ENCODE assay signal across 9 mouse cellular contexts in the genomic region with DNA sequence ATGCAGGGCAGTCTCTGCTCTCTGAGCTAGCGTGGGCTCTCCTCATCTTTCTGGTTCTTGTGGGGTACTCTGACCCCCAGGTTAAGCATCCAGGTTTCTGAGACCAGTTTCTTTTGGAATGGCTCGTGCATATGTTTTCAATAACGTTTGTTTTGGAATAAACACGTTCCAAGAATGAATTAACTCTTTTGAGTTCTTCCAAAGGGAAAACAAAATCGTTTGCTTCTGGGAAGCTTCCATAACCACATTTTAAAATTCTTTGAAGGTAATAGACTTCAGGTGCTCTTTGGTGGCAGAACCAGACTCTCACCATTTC. TPM values are rescaled to one million over a fixed set of nuclear protein-coding genes. Genes with fewer than 3 reads are reported as not detected.
DNase-seq lines count a peak whose midpoint lies in the region; ATAC-seq and TF ChIP-seq lines count a peak whose summit lies in the region.
"Had no signal": no experiment of that assay in that cellular context is flagged by ENCODE, and none has a peak within 500 bp of the region (broad histone marks: within the 10 kb centered on the region; RNA-seq: fewer than 3 reads in every experiment).

No protein-coding gene starts in this region.

- no peaks in the 10 kb centered on the region; the same call in 1 of the 2 replicates for H3K4me1 ChIP-seq in heart, postnatal 0 days (ENCODE audit: control insufficient read depth, insufficient read depth)
- peaks cover 26% of the 10 kb centered on the region for H3K4me1 ChIP-seq in embryonic facial prominence, embryonic 10.5 days
- H3K4me1 ChIP-seq in hindbrain, embryonic 16.5 days (ENCODE audit: control insufficient read depth, insufficient read depth, low read depth, low read length) = peaks cover 7% of the 10 kb centered on the region
- H3K4me1 ChIP-seq in midbrain, embryonic 14.5 days (ENCODE audit: control insufficient read depth, insufficient read depth, low read length) = no peaks in the 10 kb centered on the region

- H3K4me3 ChIP-seq in heart, postnatal 0 days (ENCODE audit: low read depth, low read length) = peak overlapping the region; percentile 84
- H3K4me3 ChIP-seq in embryonic facial prominence, embryonic 10.5 days = peak overlapping the region; percentile 84
- peak overlapping the region; percentile 68 for H3K4me3 ChIP-seq in hindbrain, embryonic 16.5 days (ENCODE audit: low read length)
- peak overlapping the region; percentile 55 for H3K4me3 ChIP-seq in midbrain, embryonic 14.5 days (replicated peaks; ENCODE audit: low read depth, low read length)

- peak overlapping the region; percentile 85; the same call in 1 of the 2 replicates for H3K27ac ChIP-seq in heart, postnatal 0 days (ENCODE audit: low read depth)
- H3K27ac ChIP-seq in embryonic facial prominence, embryonic 10.5 days (replicated peaks) = peak overlapping the region; percentile 96
- no peak overlapping the region for H3K27ac ChIP-seq in hindbrain, embryonic 16.5 days (ENCODE audit: low read depth, low read length)
- no peak overlapping the region for H3K27ac ChIP-seq in midbrain, embryonic 14.5 days (replicated peaks; ENCODE audit: low read depth, low read length)

- H3K36me3 ChIP-seq in heart, postnatal 0 days (replicated peaks; ENCODE audit: control insufficient read depth, insufficient read depth, low read length) = no peaks in the 10 kb centered on the region
- no peaks in the 10 kb centered on the region for H3K36me3 ChIP-seq in embryonic facial prominence, embryonic 10.5 days (replicated peaks)
- H3K36me3 ChIP-seq in hindbrain, embryonic 16.5 days (ENCODE audit: control insufficient read depth, insufficient read depth, low read length) = no peaks in the 10 kb centered on the region
- no peaks in the 10 kb centered on the region for H3K36me3 ChIP-seq in midbrain, embryonic 14.5 days (ENCODE audit: control insufficient read depth, insufficient read depth, low read length)
- H3K36me3 ChIP-seq: G1E had no signal

- 19% methylated on average over 5 of the region's 5 CpGs for WGBS in heart, postnatal 0 days
- WGBS in embryonic facial prominence, embryonic 10.5 days = 15% methylated on average over 5 of the region's 5 CpGs
- WGBS in hindbrain, embryonic 16.5 days = 35% methylated on average over 5 of the region's 5 CpGs
- WGBS in midbrain, embryonic 14.5 days = 48% methylated on average over 5 of the region's 5 CpGs

- peak overlapping the region; percentile 85 for H3K9ac ChIP-seq in heart, postnatal 0 days (replicated peaks; ENCODE audit: low read depth, low read length)
- no peak overlapping the region; the same call in 1 of the 2 replicates for H3K9ac ChIP-seq in hindbrain, embryonic 16.5 days (ENCODE audit: low read depth, low read length)
- H3K9ac ChIP-seq in midbrain, embryonic 14.5 days (replicated peaks; ENCODE audit: low read length) = no peak overlapping the region

- no peak for TF ChIP-seq EP300 in heart, postnatal 0 days (IDR thresholded peaks at IDR 0.05; ENCODE audit: low read depth)

- TF ChIP-seq CTCF in heart, postnatal 0 days (IDR thresholded peaks at IDR 0.05; ENCODE audit: low read depth) = no peak

- H3K9me3 ChIP-seq in heart, postnatal 0 days (replicated peaks; ENCODE audit: control insufficient read depth, low read length) = no peaks in the 10 kb centered on the region
- H3K9me3 ChIP-seq in embryonic facial prominence, embryonic 10.5 days = no peaks in the 10 kb centered on the region
- no peaks in the 10 kb centered on the region for H3K9me3 ChIP-seq in hindbrain, embryonic 16.5 days (ENCODE audit: control insufficient read depth, low read length)
- H3K9me3 ChIP-seq in midbrain, embryonic 14.5 days (ENCODE audit: control insufficient read depth, low read length) = no peaks in the 10 kb centered on the region

- H3K4me2 ChIP-seq in heart, postnatal 0 days (ENCODE audit: low read depth, low read length) = peak overlapping the region; percentile 84
- H3K4me2 ChIP-seq in hindbrain, embryonic 16.5 days (ENCODE audit: low read length) = peak overlapping the region; percentile 100
- H3K4me2 ChIP-seq in midbrain, embryonic 14.5 days (ENCODE audit: low read length) = peak overlapping the region; percentile 99

- no peak for ATAC-seq in heart, postnatal 0 days (ENCODE audit: insufficient read depth, low read depth)
- ATAC-seq in hindbrain, embryonic 16.5 days = no peak
- ATAC-seq in midbrain, embryonic 14.5 days (ENCODE audit: low FRiP score, low TSS enrichment) = no peak

- no peaks in the 10 kb centered on the region for H3K27me3 ChIP-seq in heart, postnatal 0 days (ENCODE audit: control insufficient read depth, insufficient read depth, low read length)
- H3K27me3 ChIP-seq in embryonic facial prominence, embryonic 10.5 days (replicated peaks; ENCODE audit: low read depth, poor library complexity, severe bottlenecking) = no peaks in the 10 kb centered on the region
- no peaks in the 10 kb centered on the region; the same call in 1 of the 2 replicates for H3K27me3 ChIP-seq in hindbrain, embryonic 16.5 days (replicated peaks; ENCODE audit: control insufficient read depth, insufficient read depth, low read length)
- no peaks in the 10 kb centered on the region for H3K27me3 ChIP-seq in midbrain, embryonic 14.5 days (ENCODE audit: control insufficient read depth, insufficient read depth, low read length)

- no peak for DNase-seq in heart, postnatal 0 days (ENCODE audit: low spot score)
- no peak for DNase-seq in heart, postnatal 4 days
- DNase-seq in embryonic facial prominence, embryonic 10.5 days (ENCODE audit: low spot score) = no peak
- DNase-seq in midbrain, embryonic 14.5 days = no peak
- DNase-seq in adrenal gland, adult (ENCODE audit: inconsistent age in 2 of 2, low spot score in 1 of 2) = no peak
- DNase-seq in yolk sac, embryonic 10.5 days (ENCODE audit: low spot score) = no peak
- DNase-seq in kidney, postnatal 4 days = no peak

RNA-seq across cellular contexts. Expression of gene Mdfic, which starts 1.2 kb away (rescaled TPM):
- total RNA-seq in heart, postnatal 0 days (2014; rRNA removed; ENCODE audit: low replicate concordance) = 11.1 and 16.9 TPM in 2 replicates
- polyA plus RNA-seq in heart, postnatal 0 days (2015; fragmentation: Nextera tagmentation; extraction: Ambion mirVana) = 2.4 and 2.6 TPM in 2 replicates
- total RNA-seq in heart, postnatal 4 days (2021) = 10 to 100 TPM; 25.5 to 26.0 TPM
- 5.0 and 6.6 TPM in 2 replicates for polyA plus RNA-seq in embryonic facial prominence, embryonic 10.5 days (2016; fragmentation: Nextera tagmentation; extraction: Ambion mirVana)
- polyA plus RNA-seq in hindbrain, embryonic 16.5 days (2015; fragmentation: Nextera tagmentation; extraction: Ambion mirVana) = 1.2 and 2.0 TPM in 2 replicates
- 0.86 and 1.1 TPM in 2 replicates for polyA plus RNA-seq in midbrain, embryonic 14.5 days (2014; fragmentation: Nextera tagmentation; extraction: Ambion mirVana)
- polyA plus RNA-seq: G1E had no signal

Comparison
In these comparisons a context has a peak if more than half of its experiments do, and no peak if none do; other contexts are left out.
1. H3K27ac ChIP-seq: peak in heart, postnatal 0 days (single experiment) and embryonic facial prominence, embryonic 10.5 days (single experiment); none in hindbrain, embryonic 16.5 days (single experiment) and midbrain, embryonic 14.5 days (single experiment).
2. Peak in every context shown above with its lines, with median percentiles within 50 percentile points of each other: H3K4me2 ChIP-seq and H3K4me3 ChIP-seq.